Mouse (Mus musculus) kidney, embryonic 14.5 days (tissue): ENCODE measurements around the gene Tpk1. TPM values are rescaled to one million over a fixed set of nuclear protein-coding genes. Genes with fewer than 3 reads are reported as not detected.

ENCODE experiments used
- ATAC-seq: fragments of 200-750 bp; cut with Nextera tagmentation; 2 replicates; pipeline ENCODE4 v1.8.0; 2017; ENCODE audit warnings: moderate number of reproducible peaks, mild to moderate bottlenecking, moderate TSS enrichment, moderate library complexity; ENCODE audit not compliant: low FRiP score, low TSS enrichment
- H3K27ac ChIP-seq: fragments of 300-500 bp; sonication (generic); 2 replicates; pipeline ENCODE4 v1.5.1; 2014; ENCODE audit warnings: low read depth, mild to moderate bottlenecking, low read length, moderate library complexity, mixed read lengths
- H3K27me3 ChIP-seq: fragments of 300-500 bp; sonication (generic); 2 replicates; pipeline ENCODE4 v1.6.1; 2014; ENCODE audit warnings: mild to moderate bottlenecking, low read length; ENCODE audit not compliant: control insufficient read depth, insufficient read depth
- H3K36me3 ChIP-seq: fragments of 300-500 bp; sonication (generic); 2 replicates; pipeline ENCODE4 v1.6.1; 2014; ENCODE audit warnings: low read length, mixed read lengths; ENCODE audit not compliant: control insufficient read depth, insufficient read depth
- H3K4me1 ChIP-seq: fragments of 300-500 bp; sonication (generic); 2 replicates; pipeline ENCODE4 v1.6.1; 2014; ENCODE audit warnings: low read length, mixed read lengths; ENCODE audit not compliant: control insufficient read depth, insufficient read depth
- H3K4me2 ChIP-seq: fragments of 300-500 bp; sonication (generic); replicated peaks from 2 replicates; pipeline ENCODE4 v1.6.1; 2014; ENCODE audit warnings: low read depth, mild to moderate bottlenecking, low read length
- H3K4me3 ChIP-seq: fragments of 300-500 bp; sonication (generic); 2 replicates; pipeline ENCODE4 v1.5.1; 2014; ENCODE audit warnings: mild to moderate bottlenecking, low read length
- H3K9ac ChIP-seq: fragments of 300-500 bp; sonication (generic); 2 replicates; pipeline ENCODE4 v1.6.1; 2014; ENCODE audit warnings: low read depth, mild to moderate bottlenecking, low read length, moderate library complexity
- H3K9me3 ChIP-seq: fragments of 300-500 bp; sonication (generic); 2 replicates; pipeline ENCODE4 v1.6.1; 2016; ENCODE audit warnings: low read length; ENCODE audit not compliant: control insufficient read depth
- WGBS: fragments of 180-500 bp; shearing (Covaris S2); extraction: QIAGEN DNeasy Blood & Tissue Kit; methylation state at CpG from one replicate; pipeline ENCODE4 v1.1.7; 2014; 5-methylcytosine and 5-hydroxymethylcytosine counted together
- polyA plus RNA-seq: library from polyadenylated mRNA; unstranded; fragments of >200 nt; fragmentation: Nextera tagmentation; extraction: Ambion mirVana; gene quantifications from 2 replicates; pipeline ENCODE4 v1.2.1, GENCODE M21; 2014

The Tpk1 gene
- polyA plus RNA-seq, 1 experiment from 2014 or later = 14.2 TPM

- no peak for ATAC-seq
- no peaks in the 10 kb centered on the region for H3K36me3 ChIP-seq
- H3K4me1 ChIP-seq = no peaks in the 10 kb centered on the region
- no peaks in the 10 kb centered on the region for H3K9me3 ChIP-seq
- H3K9ac ChIP-seq = no peak overlapping the region
- WGBS = 91% methylated on average over 2 of the region's 2 CpGs
- no peak overlapping the region for H3K27ac ChIP-seq
- no peak overlapping the region for H3K4me3 ChIP-seq
- H3K4me2 ChIP-seq = no peak overlapping the region
- no peaks in the 10 kb centered on the region for H3K27me3 ChIP-seq
These were observed 16.6 kb downstream of the Tpk1 start for GRCm38 (mm10) chr6:43649516-43649915.

DNA sequence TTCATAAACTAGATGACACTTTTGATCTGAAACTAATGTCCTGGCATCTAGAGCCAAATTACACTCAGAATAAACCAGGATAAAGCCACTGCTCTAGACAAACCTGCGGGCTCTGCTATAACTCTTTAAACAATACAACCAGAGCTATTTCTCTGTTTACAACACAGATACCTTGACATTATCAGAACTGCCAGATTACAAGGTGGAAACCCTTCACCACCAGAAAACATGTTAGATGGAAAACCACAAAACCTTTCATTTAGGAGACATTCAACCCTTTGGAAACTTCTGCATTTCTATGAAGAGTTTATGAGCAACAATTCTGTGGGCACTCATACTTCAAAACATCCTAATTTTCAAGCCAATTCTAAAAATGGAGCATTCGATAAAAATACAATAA lies 20.4 kb downstream of the Tpk1 start:
- no peak overlapping the region for H3K4me2 ChIP-seq
- H3K4me1 ChIP-seq = no peaks in the 10 kb centered on the region
- WGBS = 96% methylated on average over 2 of the region's 2 CpGs
- H3K9me3 ChIP-seq = no peaks in the 10 kb centered on the region
- no peak overlapping the region for H3K27ac ChIP-seq
- H3K4me3 ChIP-seq = no peak overlapping the region
- H3K27me3 ChIP-seq = no peaks in the 10 kb centered on the region
- H3K9ac ChIP-seq = no peak overlapping the region
- no peaks in the 10 kb centered on the region for H3K36me3 ChIP-seq
- ATAC-seq = no peak

DNA sequence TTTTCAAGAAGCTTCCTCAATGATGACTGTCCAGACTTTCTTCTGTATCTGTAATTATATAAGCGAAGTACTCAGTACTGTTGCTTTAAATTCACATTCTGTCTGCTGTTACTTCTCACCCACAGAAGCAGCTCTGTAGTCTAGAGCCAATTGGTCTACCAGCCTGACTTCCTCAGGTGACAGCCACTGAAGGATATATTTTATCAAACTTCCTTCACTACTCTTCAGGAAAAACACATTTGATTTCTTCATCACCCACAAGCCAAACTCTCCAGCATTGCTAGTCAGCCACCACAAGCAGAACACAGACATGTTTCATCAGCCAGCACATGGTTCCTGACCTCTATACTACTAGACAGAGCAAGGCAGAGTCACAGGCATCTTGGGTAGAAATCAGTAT lies 21.0 kb downstream of the Tpk1 start:
- Histone ChIP-seq H3K9ac (no peak overlapping the region), H3K9me3 (no peaks in the 10 kb centered on the region), H3K4me2 (no peak overlapping the region), H3K27ac (no peak overlapping the region), H3K27me3 (no peaks in the 10 kb centered on the region), H3K4me1 (no peaks in the 10 kb centered on the region), H3K36me3 (no peaks in the 10 kb centered on the region), H3K4me3 (no peak overlapping the region)
- 93% methylated on average over 1 of the region's 1 CpGs for WGBS
- ATAC-seq = no peak

- no peak overlapping the region for H3K4me3 ChIP-seq
- ATAC-seq = no peak
- no peaks in the 10 kb centered on the region for H3K4me1 ChIP-seq
- H3K36me3 ChIP-seq = no peaks in the 10 kb centered on the region
- no peak overlapping the region for H3K9ac ChIP-seq
- no peaks in the 10 kb centered on the region for H3K9me3 ChIP-seq
- no peaks in the 10 kb centered on the region for H3K27me3 ChIP-seq
- 74% methylated on average over 6 of the region's 6 CpGs for WGBS
- no peak overlapping the region for H3K27ac ChIP-seq
- H3K4me2 ChIP-seq = no peak overlapping the region
These were observed 22.4 kb downstream of the Tpk1 start for GRCm38 (mm10) chr6:43643718-43644117.

DNA sequence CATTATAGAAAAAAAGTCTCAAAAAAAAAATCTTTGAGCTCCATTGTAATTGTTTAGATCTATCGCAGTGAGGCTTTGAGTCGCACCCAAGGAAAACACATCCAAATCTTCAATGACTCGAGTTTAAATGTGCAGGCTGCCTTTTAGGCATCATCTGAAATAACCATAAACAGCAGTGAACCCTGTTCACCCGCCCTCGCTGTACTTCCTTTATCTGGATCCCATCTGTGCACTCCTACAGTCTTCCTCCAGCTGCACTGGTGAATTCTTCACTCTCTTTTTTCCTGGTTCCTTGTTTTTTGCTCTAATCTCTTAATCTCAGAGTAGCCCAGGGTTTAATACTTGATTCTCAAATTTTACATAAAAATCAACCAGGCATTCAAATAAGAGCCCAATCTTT lies 23.7 kb downstream of the Tpk1 start:
- 38% methylated on average over 5 of the region's 5 CpGs for WGBS
- Histone ChIP-seq H3K27ac (no peak overlapping the region), H3K4me3 (no peak overlapping the region), H3K27me3 (no peaks in the 10 kb centered on the region), H3K4me2 (no peak overlapping the region), H3K36me3 (no peaks in the 10 kb centered on the region), H3K9ac (no peak overlapping the region), H3K9me3 (no peaks in the 10 kb centered on the region), H3K4me1 (no peaks in the 10 kb centered on the region)
- ATAC-seq = no peak

DNA sequence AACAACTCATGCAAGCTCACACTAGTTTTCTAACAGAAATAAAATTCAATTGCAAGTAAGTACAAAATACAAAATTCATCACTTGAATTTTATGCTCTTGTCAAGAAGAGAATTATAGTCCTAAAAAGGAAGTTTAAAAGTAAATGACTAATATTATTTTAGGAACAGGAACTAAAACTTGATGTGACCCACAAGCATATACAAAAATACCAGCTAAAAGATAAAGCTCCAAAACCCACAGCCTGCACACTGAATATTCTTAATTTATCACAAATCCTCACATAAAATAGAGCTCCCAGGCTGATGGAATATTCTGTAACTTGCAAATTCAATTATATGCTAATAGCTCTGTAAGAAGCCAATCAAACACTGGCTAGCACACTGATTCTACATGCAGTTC lies 25.5 kb downstream of the Tpk1 start:
- H3K27me3 ChIP-seq = no peaks in the 10 kb centered on the region
- H3K27ac ChIP-seq = no peak overlapping the region
- H3K4me3 ChIP-seq = no peak overlapping the region
- ATAC-seq = no peak
- H3K9ac ChIP-seq = no peak overlapping the region
- H3K36me3 ChIP-seq = no peaks in the 10 kb centered on the region
- H3K4me2 ChIP-seq = no peak overlapping the region
- H3K9me3 ChIP-seq = no peaks in the 10 kb centered on the region
- no peaks in the 10 kb centered on the region for H3K4me1 ChIP-seq

GRCm38 (mm10) chr6:43638865-43639264 lies 27.2 kb downstream of the Tpk1 start:
- Histone ChIP-seq H3K4me3 (no peak overlapping the region), H3K4me1 (no peaks in the 10 kb centered on the region), H3K27ac (no peak overlapping the region), H3K9me3 (no peaks in the 10 kb centered on the region), H3K4me2 (no peak overlapping the region), H3K36me3 (no peaks in the 10 kb centered on the region), H3K27me3 (no peaks in the 10 kb centered on the region), H3K9ac (no peak overlapping the region)
- 83% methylated on average over 1 of the region's 1 CpGs for WGBS
- ATAC-seq = no peak

DNA sequence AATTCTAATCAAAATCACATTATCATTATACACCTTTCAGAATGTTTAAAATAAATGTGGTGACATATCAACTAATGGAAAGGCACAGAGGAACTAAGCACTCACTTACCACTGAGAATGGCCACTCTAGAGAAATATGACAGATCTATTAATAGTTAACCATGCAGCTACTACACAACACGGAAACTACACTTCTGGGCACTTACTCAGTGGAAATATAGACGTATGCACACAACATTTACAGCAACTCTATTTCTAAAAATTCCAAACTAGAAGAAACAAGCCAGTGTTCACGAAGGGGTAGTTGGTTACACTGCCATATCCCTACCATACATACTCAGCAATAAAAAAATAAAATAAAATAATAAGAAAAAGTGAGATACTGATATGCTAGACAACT lies 28.0 kb downstream of the Tpk1 start:
- 88% methylated on average over 3 of the region's 3 CpGs for WGBS
- no peak overlapping the region for H3K27ac ChIP-seq
- no peaks in the 10 kb centered on the region for H3K36me3 ChIP-seq
- ATAC-seq = no peak
- no peak overlapping the region for H3K4me3 ChIP-seq
- no peak overlapping the region for H3K9ac ChIP-seq
- H3K27me3 ChIP-seq = no peaks in the 10 kb centered on the region
- no peaks in the 10 kb centered on the region for H3K9me3 ChIP-seq
- H3K4me2 ChIP-seq = no peak overlapping the region
- H3K4me1 ChIP-seq = no peaks in the 10 kb centered on the region

DNA sequence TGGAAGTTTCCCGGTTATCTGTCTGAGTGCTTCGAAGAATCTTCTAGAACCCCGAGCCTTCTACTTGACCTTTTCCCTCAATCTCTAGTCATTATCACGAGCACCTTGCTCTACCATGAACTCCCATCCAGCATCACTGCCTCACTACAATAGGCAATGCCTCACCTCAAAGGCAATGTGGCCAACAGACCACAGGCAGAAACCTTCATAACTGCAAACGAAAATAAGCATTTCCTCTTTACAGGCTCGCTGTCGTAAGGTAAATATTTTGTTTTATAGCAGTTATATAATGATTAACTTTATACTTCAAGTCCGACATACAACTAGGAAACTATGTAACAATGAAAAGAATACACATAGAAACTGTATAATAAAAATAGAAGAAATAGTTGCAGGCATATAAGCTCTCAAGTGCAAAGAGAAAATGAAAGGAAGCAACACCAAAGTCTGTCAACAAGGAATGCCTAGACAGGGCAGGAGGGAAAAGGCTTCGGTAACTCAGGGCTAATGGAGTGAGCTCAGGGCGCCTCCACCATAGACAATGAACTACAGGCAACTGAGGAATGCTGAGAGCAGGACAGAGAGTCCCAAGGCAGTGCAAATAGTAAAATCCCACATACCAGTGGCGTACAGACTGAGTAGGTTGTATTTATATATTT lies 29.0 kb downstream of the Tpk1 start:
- Histone ChIP-seq H3K9me3 (no peaks in the 10 kb centered on the region), H3K27ac (no peak overlapping the region), H3K4me1 (no peaks in the 10 kb centered on the region), H3K9ac (no peak overlapping the region), H3K4me3 (no peak overlapping the region), H3K36me3 (no peaks in the 10 kb centered on the region), H3K27me3 (no peaks in the 10 kb centered on the region), H3K4me2 (no peak overlapping the region)
- 86% methylated on average over 11 of the region's 11 CpGs for WGBS
- no peak for ATAC-seq
